Mouse (Mus musculus) lung, postnatal 0 days (tissue): ENCODE results near the gene Zfp12.

ENCODE experiments used
- CTCF ChIP-seq: IDR thresholded peaks from 2 replicates; pipeline ENCODE4 v1.5.1; 2016; ENCODE audit warnings: antibody characterized with exemption, mild to moderate bottlenecking
- EP300 ChIP-seq: IDR thresholded peaks from 2 replicates; pipeline ENCODE4 v1.6.1; 2016; ENCODE audit warnings: antibody characterized with exemption, mild to moderate bottlenecking, control low read depth

- TF ChIP-seq CTCF (no peak), EP300 (no peak)
These were observed 10.0 kb downstream of the Zfp12 start for GRCm38 (mm10) chr5:143244926-143245325.
